Mouse (Mus musculus) heart, adult 2 months (tissue): ENCODE results near the gene Ahctf1. TPM values are rescaled to one million over a fixed set of nuclear protein-coding genes. Genes with fewer than 3 reads are reported as not detected.

Experiments
- DNase-seq, 2 experiments: peaks; one replicate each; pipeline ENCODE4 v3.0.0; 2021
- H3K27ac ChIP-seq: fragments of 200-600 bp; 2 replicates; pipeline ENCODE4 v1.8.1; 2022
- H3K27me3 ChIP-seq: fragments of 200-500 bp; 2 replicates; pipeline ENCODE4 v1.6.1; 2012; ENCODE audit warnings: mild to moderate bottlenecking, low read length, inconsistent platforms, mixed read lengths; ENCODE audit not compliant: control insufficient read depth, insufficient read depth
- H3K36me3 ChIP-seq: fragments of 200-500 bp; 2 replicates; pipeline ENCODE4 v1.6.1; 2012; ENCODE audit warnings: low read length, inconsistent platforms; ENCODE audit not compliant: control insufficient read depth, insufficient read depth
- H3K4me1 ChIP-seq: fragments of 200-500 bp; 2 replicates; pipeline ENCODE4 v1.6.1; 2011; ENCODE audit warnings: low read length; ENCODE audit not compliant: control insufficient read depth, insufficient read depth
- H3K4me3 ChIP-seq: fragments of 200-600 bp; 2 replicates; pipeline ENCODE4 v1.8.1; 2022
- H3K79me2 ChIP-seq: fragments of 200-500 bp; replicated peaks from 2 replicates; pipeline ENCODE4 v1.6.1; 2012; ENCODE audit warnings: mild to moderate bottlenecking, inconsistent platforms, low read length, moderate library complexity, mixed read lengths; ENCODE audit not compliant: control insufficient read depth, insufficient read depth
- H3K9ac ChIP-seq: fragments of 200-500 bp; 2 replicates; pipeline ENCODE4 v1.6.1; 2012; ENCODE audit warnings: low read depth, mild to moderate bottlenecking, control low read depth, inconsistent platforms, low read length, mixed read lengths
- CTCF ChIP-seq: fragments of 200-600 bp; IDR thresholded peaks from 2 replicates; pipeline ENCODE4 v1.8.1; 2022; ENCODE audit warnings: antibody characterized with exemption, mild to moderate bottlenecking, moderate library complexity
- EP300 ChIP-seq: fragments of 200-500 bp; IDR thresholded peaks from 2 replicates; pipeline ENCODE4 v1.6.1; 2011; ENCODE audit warnings: low read depth, low read length, control low read depth; ENCODE audit not compliant: insufficient read depth
- POLR2A ChIP-seq: fragments of 200-500 bp; IDR thresholded peaks from 2 replicates; pipeline ENCODE4 v1.6.1; 2011; ENCODE audit warnings: mild to moderate bottlenecking, low read depth, low read length, control low read depth; ENCODE audit not compliant: insufficient read depth
- WGBS: fragments of 180-500 bp; shearing (Covaris S2); methylation state at CpG from one replicate; pipeline ENCODE4 v1.1.7; 2018; 5-methylcytosine and 5-hydroxymethylcytosine counted together
- intact Hi-C: fragments of 180-260 bp; cut with DNase I; formaldehyde crosslinking; loops from one replicate; pipeline ENCODE4 v1.15.1; 2025
- polyA plus RNA-seq: library from polyadenylated mRNA; depleted of rRNA; stranded (reverse); fragments of >200 nt; gene quantifications from 2 replicates; pipeline ENCODE4 v1.2.3, GENCODE M21; 2012
- total RNA-seq, 2 experiments: library from RNA; stranded (reverse); gene quantifications; 2 replicates each; pipeline ENCODE4 v1.2.3; 2021

Gene Ahctf1
- total and polyA plus RNA-seq, 3 experiments, result 3.9 to 18.4 (median 16.3) TPM

DNA sequence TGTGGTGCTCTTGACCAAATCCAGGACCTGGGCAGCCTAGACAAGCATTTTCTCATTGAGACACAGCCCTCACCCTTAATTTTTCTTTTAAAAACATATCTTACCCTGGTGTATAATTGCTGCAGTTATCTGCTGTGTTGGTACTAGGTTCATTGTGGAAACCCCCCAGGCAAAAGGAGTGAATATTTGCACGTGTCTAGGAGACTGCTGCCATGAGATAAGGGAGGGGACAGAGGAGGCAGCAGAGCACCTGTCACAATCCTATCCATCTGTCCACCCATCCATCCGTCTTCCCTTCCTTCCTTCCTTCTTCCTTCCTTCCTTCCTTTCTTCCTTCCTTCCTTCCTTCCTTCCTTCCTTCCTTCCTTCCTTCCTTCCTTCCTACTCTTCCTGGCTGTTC lies 9.9 kb upstream of the Ahctf1 start:
- H3K4me3 ChIP-seq, result no peak overlapping the region

DNA sequence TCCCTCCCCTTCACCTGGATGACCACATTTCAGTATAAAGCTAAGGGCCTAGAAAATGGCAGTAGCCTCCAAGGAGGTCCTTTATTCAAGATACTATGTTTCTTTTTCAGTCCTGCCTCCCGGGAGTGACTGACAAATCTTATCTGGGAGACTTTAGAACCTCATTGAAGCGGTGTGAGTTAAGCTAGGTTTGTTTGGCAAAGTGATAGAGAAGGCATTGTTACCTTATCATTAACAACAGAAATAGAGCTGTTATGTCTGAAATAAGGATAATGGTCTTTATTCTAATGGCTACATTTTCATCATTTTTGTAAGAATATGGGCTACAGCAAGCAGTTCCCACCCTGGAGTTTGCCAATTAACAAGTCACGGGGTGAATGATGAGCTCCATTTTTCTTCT lies 4.8 kb upstream of the Ahctf1 start:
- 51% methylated on average over 3 of the region's 3 CpGs for WGBS
- Histone ChIP-seq H3K4me3 (no peak overlapping the region), H3K27me3 (no peaks in the 10 kb centered on the region), H3K36me3 (peaks cover 4% of the 10 kb centered on the region; the same call in 1 of the 2 replicates), H3K79me2 (no peaks in the 10 kb centered on the region), H3K27ac (no peak overlapping the region), H3K9ac (no peak overlapping the region), H3K4me1 (no peaks in the 10 kb centered on the region)
- TF ChIP-seq POLR2A, result no peak
- no peak for TF ChIP-seq CTCF
- TF ChIP-seq EP300, result no peak
- DNase-seq, result no peak
- intact Hi-C loops, result no loop called here

More for the DNA sequence above, 9.9 kb upstream of the Ahctf1 start:
- TF ChIP-seq POLR2A (no peak), EP300 (no peak), CTCF (no peak)
- intact Hi-C loops, result no loop called here
- WGBS, result 32% methylated on average over 2 of the region's 2 CpGs
- Histone ChIP-seq H3K27ac (no peak overlapping the region), H3K9ac (no peak overlapping the region), H3K27me3 (no peaks in the 10 kb centered on the region), H3K79me2 (no peaks in the 10 kb centered on the region), H3K4me1 (no peaks in the 10 kb centered on the region), H3K36me3 (no peaks in the 10 kb centered on the region)
- no peak for DNase-seq

DNA sequence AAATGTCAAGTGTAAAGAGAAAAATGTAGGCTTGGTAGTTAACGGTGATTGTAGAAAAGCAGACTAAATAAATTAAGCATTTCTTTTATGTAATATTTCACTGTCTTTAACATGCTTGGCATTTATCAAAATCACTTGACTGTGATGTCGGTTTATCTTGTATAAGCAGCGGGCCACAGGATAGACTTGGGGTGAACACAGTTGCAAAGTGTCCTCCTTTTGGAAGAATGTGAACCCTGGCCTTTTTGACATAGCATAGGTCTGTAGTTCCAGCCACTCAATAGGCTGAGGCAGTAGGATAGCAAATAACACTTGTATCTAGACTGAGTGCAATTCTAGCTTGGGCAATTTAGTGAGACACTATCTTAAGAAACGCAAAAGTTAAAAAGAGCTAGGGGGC lies 4.0 kb upstream of the Ahctf1 start:
- TF ChIP-seq EP300 (no peak), CTCF (no peak), POLR2A (no peak)
- Histone ChIP-seq H3K27ac (no peak overlapping the region), H3K9ac (no peak overlapping the region), H3K4me3 (no peak overlapping the region), H3K4me1 (no peaks in the 10 kb centered on the region), H3K79me2 (no peaks in the 10 kb centered on the region), H3K36me3 (peaks cover 4% of the 10 kb centered on the region; the same call in 1 of the 2 replicates), H3K27me3 (no peaks in the 10 kb centered on the region)
- intact Hi-C loops, result no loop called here
- DNase-seq, result no peak
- 77% methylated on average over 4 of the region's 4 CpGs for WGBS

DNA sequence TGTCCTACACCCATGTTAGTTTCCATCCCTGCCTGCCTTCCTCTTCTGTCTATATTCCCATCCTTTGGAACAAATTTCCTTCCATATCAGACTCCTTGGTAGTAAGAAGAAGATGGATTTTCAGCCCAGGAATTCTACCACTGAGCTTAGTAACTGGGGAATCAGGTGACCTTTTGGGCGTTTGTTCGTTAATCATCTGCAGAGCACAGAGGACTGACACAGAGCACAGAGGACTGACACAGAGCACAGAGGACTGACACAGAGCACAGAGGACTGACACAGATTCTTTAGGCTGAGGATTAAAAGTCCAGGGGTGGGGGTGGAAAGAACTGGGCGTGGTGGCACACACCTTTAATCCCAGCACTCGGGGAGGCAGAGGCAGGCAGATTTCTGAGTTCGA lies 2.3 kb upstream of the Ahctf1 start:
- TF ChIP-seq EP300 (no peak), CTCF (no peak), POLR2A (no peak)
- H3K4me1 ChIP-seq, result peaks cover 5% of the 10 kb centered on the region
- H3K4me3 ChIP-seq, result no peak overlapping the region
- WGBS, result 87% methylated on average over 5 of the region's 5 CpGs
- H3K27ac ChIP-seq, result no peak overlapping the region
- intact Hi-C loops, result loop anchor here (2.0 kb wide), 1 partner anchor 39 kb away; no protein-coding TSS in a partner anchor
- no peak for DNase-seq
- H3K79me2 ChIP-seq, result peaks cover 2% of the 10 kb centered on the region; the same call in 1 of the 2 replicates
- H3K27me3 ChIP-seq, result no peaks in the 10 kb centered on the region
- H3K9ac ChIP-seq, result no peak overlapping the region
- H3K36me3 ChIP-seq, result peaks cover 14% of the 10 kb centered on the region

DNA sequence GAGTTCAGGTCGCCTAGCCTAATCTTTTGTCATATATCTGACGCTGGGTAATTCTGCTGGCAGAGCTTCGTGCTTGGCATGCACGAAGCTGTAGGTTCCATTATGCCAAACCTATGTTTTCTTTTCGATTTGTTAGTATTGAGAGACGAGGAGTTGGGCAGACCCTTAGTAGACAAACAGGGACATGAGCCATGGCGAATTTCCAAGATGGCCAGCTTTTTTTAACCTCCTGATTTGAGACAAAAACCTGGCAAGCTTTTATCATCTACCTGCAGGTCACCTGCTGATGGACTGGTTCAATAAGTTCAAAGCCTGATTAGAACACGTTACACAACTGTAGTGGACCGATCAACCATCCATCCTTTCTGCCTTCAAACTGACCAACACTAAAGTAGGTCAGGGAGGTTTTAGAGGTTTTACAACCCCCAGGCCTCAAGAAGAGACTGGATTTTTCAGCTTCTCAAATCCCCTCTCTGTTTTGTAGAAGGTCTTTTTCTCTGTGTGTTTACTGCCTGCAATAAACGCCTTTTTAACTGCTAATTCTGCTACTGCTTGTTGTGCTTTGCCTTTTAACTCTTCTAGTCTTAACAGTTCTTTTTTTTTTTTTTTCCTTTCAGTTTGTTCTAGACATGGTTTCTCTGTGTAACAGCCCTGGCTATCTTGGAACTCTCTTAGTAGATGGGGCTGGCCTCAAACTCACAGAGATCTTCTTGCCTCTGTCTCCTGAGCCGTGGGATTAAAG lies 831 bp upstream of the Ahctf1 start:
- TF ChIP-seq EP300, result no peak
- TF ChIP-seq POLR2A, result no peak
- TF ChIP-seq CTCF, result no peak
- DNase-seq, result no peak
- peaks cover 5% of the 10 kb centered on the region for H3K4me1 ChIP-seq
- intact Hi-C loops, result loop anchor here (2.0 to 5.0 kb wide), 3 partner anchors 40 to 1213 kb away; no protein-coding TSS in a partner anchor
- peak overlapping the region; percentile 34; the same call in 1 of the 2 replicates for H3K9ac ChIP-seq
- no peaks in the 10 kb centered on the region for H3K27me3 ChIP-seq
- H3K79me2 ChIP-seq, result peaks cover 3% of the 10 kb centered on the region
- peak overlapping the region; percentile 73 for H3K4me3 ChIP-seq
- peaks cover 14% of the 10 kb centered on the region for H3K36me3 ChIP-seq
- 29% methylated on average over 11 of the region's 11 CpGs for WGBS
- peak overlapping the region; percentile 98 for H3K27ac ChIP-seq

DNA sequence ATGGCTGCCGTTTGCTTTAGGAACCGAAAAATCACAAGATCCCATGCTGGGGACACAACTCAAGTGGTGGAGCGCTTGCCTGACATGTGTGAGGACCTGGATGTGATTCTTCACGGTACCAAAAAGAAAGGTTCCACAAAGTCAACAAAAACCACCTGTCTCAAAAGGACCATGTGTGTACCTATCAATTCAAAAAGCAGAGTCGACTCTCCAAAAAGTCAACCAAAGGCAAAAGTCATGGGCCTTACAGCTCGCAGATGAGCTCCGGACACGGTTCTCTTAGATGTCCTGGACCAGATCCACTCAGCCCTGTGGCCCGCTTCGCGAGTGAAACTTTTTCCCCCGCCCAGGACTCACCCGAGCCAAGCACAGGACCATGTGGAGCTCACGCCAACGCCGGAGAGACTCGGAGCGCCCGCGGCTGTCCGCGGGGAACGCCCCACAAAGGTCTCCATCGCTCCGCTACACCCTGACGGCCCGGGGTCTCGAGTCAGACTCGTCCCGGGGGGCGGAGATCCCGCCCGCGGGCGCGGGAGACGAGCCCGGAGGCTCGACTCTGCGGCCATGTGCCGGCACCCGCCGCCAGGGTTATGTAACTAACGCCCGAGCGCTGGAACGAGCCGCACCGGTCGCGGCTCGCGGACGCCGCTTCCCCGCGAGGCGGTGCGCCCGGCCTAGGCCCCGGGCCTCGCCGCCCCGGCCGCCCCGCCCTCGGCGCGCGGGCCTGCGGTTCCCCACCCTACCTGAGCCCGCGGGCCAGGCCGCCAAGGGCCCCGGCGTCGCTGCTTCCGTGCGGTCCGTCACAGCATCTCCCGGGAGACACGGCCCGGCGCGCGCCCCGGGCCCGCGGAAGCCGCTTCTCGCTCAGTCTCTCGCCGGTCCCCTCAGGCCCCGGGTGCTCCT lies 619 bp downstream of the Ahctf1 start, which contains the start of gene Gm10518:
Gene Gm10518, plus strand, starts transcription at position 767 of the 903 bp plus-strand sequence.
- no peak for TF ChIP-seq EP300
- TF ChIP-seq POLR2A, result no peak
- TF ChIP-seq CTCF, result no peak
- DNase-seq, result no peak
- H3K4me1 ChIP-seq, result peaks cover 5% of the 10 kb centered on the region
- WGBS, result under 1% methylated on average over 93 of the region's 94 CpGs
- peak within 1 kb of the TSS; percentile 98 for H3K27ac ChIP-seq
- H3K79me2 ChIP-seq, result peaks cover 6% of the 10 kb centered on the region
- H3K4me3 ChIP-seq, result peak within 1 kb of the TSS; percentile 73
- H3K27me3 ChIP-seq, result no peaks in the 10 kb centered on the region
- intact Hi-C loops, result loop anchor here (5.0 kb wide), 2 partner anchors 154 to 1214 kb away; no protein-coding TSS in a partner anchor
- H3K36me3 ChIP-seq, result peaks cover 14% of the 10 kb centered on the region
- peak within 1 kb of the TSS; percentile 94 for H3K9ac ChIP-seq
